Mouse (Mus musculus) intestine, embryonic 15.5 days (tissue): ENCODE measurements around the gene Tyk2. TPM values are rescaled to one million over a fixed set of nuclear protein-coding genes. Genes with fewer than 3 reads are reported as not detected.

ENCODE experiments used
- ATAC-seq: fragments of 200-750 bp; cut with Nextera tagmentation; 2 replicates; pipeline ENCODE4 v1.8.0; 2017; ENCODE audit warnings: moderate TSS enrichment, moderate library complexity
- H3K27ac ChIP-seq: fragments of 300-500 bp; sonication (generic); 2 replicates; pipeline ENCODE4 v1.5.1; 2015; ENCODE audit warnings: mild to moderate bottlenecking, inconsistent platforms
- H3K27me3 ChIP-seq: fragments of 300-500 bp; sonication (generic); replicated peaks from 2 replicates; pipeline ENCODE4 v1.6.1; 2015; ENCODE audit warnings: inconsistent platforms
- H3K36me3 ChIP-seq: fragments of 300-500 bp; sonication (generic); 2 replicates; pipeline ENCODE4 v1.6.1; 2015; ENCODE audit warnings: inconsistent platforms
- H3K4me1 ChIP-seq: fragments of 300-500 bp; sonication (generic); replicated peaks from 2 replicates; pipeline ENCODE4 v1.6.1; 2015; ENCODE audit warnings: inconsistent platforms
- H3K4me2 ChIP-seq: fragments of 300-500 bp; sonication (generic); replicated peaks from 2 replicates; pipeline ENCODE4 v1.6.1; 2015; ENCODE audit warnings: mild to moderate bottlenecking, inconsistent platforms
- H3K4me3 ChIP-seq: fragments of 300-500 bp; sonication (generic); replicated peaks from 2 replicates; pipeline ENCODE4 v1.5.1; 2015; ENCODE audit warnings: inconsistent platforms
- H3K9ac ChIP-seq: fragments of 300-500 bp; sonication (generic); 2 replicates; pipeline ENCODE4 v1.6.1; 2015; ENCODE audit warnings: inconsistent platforms
- H3K9me3 ChIP-seq: fragments of 300-500 bp; sonication (generic); 2 replicates; pipeline ENCODE4 v1.6.1; 2016; ENCODE audit warnings: inconsistent platforms
- WGBS: fragments of 180-500 bp; shearing (Covaris S2); methylation state at CpG from one replicate; pipeline ENCODE4 v1.1.7; 2015; 5-methylcytosine and 5-hydroxymethylcytosine counted together
- polyA plus RNA-seq: library from polyadenylated mRNA; unstranded; fragments of >200 nt; fragmentation: Nextera tagmentation; extraction: Ambion mirVana; gene quantifications from 2 replicates; pipeline ENCODE4 v1.2.1, GENCODE M21; 2015

Tyk2 gene
- polyA plus RNA-seq, 1 experiment from 2014 or later, result 13.6 TPM

DNA sequence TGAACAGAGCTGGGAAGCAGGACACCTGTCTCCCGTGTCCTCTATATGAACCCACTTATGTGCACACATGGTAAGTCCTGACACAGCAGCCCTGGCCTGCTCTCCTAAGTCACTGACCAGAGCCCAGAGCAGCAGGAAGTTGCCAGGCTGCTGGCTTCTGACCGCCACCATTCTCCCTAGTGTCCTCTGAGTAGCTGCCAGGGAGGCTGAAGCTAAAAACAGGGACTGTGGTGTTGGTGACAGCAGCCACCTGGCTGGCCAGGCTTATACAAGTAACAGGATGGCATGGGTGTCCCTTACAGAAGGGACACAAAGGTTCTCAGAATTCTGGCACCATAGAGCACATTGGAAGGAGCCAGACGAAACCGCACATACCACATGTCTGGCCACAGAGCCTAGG, 14.4 kb upstream of the Tyk2 start:
- Histone ChIP-seq H3K9ac (no peak overlapping the region), H3K36me3 (peaks cover 35% of the 10 kb centered on the region), H3K27me3 (no peaks in the 10 kb centered on the region), H3K9me3 (no peaks in the 10 kb centered on the region), H3K27ac (no peak overlapping the region), H3K4me1 (peaks cover 36% of the 10 kb centered on the region), H3K4me3 (no peak overlapping the region), H3K4me2 (no peak overlapping the region)
- WGBS, result 95% methylated on average over 4 of the region's 4 CpGs
- ATAC-seq, result no peak

DNA sequence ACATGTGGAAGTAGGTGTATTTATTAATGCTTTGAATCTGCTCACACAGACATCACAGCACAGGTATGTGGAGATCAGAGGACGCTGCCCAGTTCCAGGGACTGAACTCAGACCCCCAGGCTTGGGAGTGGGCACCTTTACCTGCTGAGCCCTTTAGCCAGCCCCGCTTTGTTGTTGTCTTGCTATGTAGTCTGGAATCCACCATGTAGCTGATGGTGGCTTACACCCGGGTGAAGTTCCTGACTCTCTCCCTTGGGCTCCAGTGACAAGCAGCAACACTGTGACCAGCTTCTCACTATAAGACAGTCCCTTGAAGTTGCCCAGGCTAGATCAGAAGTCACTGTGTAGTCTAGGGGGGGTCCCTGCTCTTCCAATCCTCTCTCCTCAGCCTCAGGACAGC, 13.3 kb upstream of the Tyk2 start:
- Histone ChIP-seq H3K9ac (no peak overlapping the region), H3K27me3 (no peaks in the 10 kb centered on the region), H3K4me3 (no peak overlapping the region), H3K4me1 (peaks cover 33% of the 10 kb centered on the region), H3K9me3 (no peaks in the 10 kb centered on the region), H3K36me3 (peaks cover 46% of the 10 kb centered on the region), H3K4me2 (no peak overlapping the region), H3K27ac (no peak overlapping the region)
- 90% methylated on average over 3 of the region's 3 CpGs for WGBS
- no peak for ATAC-seq

DNA sequence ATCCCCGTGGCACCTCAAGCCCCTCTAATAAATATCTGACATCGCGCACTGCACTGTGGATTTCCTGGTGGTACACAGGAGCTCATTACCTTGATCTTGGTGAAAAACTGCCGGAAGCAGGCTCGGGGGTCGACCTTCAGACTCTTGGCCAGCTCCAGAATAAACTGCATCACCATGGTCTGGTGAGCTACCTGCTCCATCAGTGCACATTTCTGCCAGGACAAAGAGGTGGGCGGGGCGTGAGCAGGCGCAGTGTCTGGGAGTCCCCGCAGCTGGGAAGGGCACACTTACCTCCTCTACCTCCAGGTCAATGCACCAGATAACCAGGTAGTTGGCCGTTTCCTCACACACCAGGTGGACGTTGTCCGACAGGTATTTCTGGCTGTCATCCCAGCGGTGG, 10.9 kb upstream of the Tyk2 start:
- peaks cover 61% of the 10 kb centered on the region for H3K36me3 ChIP-seq
- no peak for ATAC-seq
- H3K27ac ChIP-seq, result no peak overlapping the region
- 92% methylated on average over 14 of the region's 14 CpGs for WGBS
- H3K9ac ChIP-seq, result no peak overlapping the region
- H3K4me1 ChIP-seq, result peaks cover 10% of the 10 kb centered on the region
- no peak overlapping the region for H3K4me2 ChIP-seq
- H3K9me3 ChIP-seq, result no peaks in the 10 kb centered on the region
- no peak overlapping the region for H3K4me3 ChIP-seq
- no peaks in the 10 kb centered on the region for H3K27me3 ChIP-seq

DNA sequence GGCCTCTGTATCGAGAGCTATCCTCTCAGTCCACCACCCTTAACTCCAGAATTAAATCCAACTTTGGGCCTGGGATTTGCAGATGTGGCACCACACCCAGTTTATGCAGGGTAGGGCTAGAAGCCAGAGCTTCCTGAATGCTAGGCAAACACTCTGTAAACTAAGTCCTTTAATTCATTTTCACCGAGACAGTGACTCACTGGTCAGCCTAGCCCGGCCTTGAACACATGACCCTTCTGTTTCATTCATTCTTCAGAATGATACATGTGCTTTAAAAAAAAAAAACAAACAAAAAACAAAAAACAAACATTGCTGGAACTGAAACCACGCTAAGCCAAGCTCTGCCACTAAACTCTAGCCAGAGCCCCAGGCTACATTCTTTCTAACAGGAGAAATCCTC, 7.3 kb upstream of the Tyk2 start:
- Histone ChIP-seq H3K4me2 (no peak overlapping the region), H3K9ac (no peak overlapping the region)
- WGBS, result 74% methylated on average over 4 of the region's 4 CpGs

DNA sequence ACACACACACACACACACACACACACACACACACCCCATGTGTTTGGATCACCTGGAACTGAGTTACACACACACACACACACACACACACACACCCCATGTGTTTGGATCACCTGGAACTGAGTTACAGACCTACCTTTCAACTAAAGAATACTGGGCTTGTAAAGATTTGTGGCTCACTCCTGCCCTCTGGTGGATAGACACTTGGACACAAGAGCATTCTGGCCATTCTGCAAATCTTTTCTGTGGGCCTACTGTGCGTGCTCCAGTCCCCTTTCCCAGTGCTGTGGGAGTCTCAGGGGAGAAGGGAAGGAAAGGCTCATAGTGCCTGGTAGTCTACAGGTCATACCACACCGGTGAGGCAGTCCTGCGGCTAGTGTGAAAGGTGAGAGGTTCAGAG, 6.2 kb upstream of the Tyk2 start:
- no peaks in the 10 kb centered on the region for H3K9me3 ChIP-seq
- no peak overlapping the region for H3K27ac ChIP-seq
- H3K9ac ChIP-seq, result no peak overlapping the region
- 0 out of 2 replicates have a peak, but pooled peaks cover 2% of the 10 kb centered on the region for H3K4me1 ChIP-seq
- 50% methylated on average over 3 of the region's 3 CpGs for WGBS
- no peaks in the 10 kb centered on the region for H3K27me3 ChIP-seq
- H3K4me3 ChIP-seq, result no peak overlapping the region
- ATAC-seq, result peak; percentile 35
- H3K4me2 ChIP-seq, result no peak overlapping the region
- peaks cover 42% of the 10 kb centered on the region for H3K36me3 ChIP-seq

More for the DNA sequence above, 7.3 kb upstream of the Tyk2 start:
- 0 out of 2 replicates have a peak, but pooled peaks cover 2% of the 10 kb centered on the region for H3K4me1 ChIP-seq
- H3K4me3 ChIP-seq, result no peak overlapping the region
- peaks cover 51% of the 10 kb centered on the region for H3K36me3 ChIP-seq
- no peak overlapping the region for H3K27ac ChIP-seq
- ATAC-seq, result no peak
- no peaks in the 10 kb centered on the region for H3K27me3 ChIP-seq
- no peaks in the 10 kb centered on the region for H3K9me3 ChIP-seq

DNA sequence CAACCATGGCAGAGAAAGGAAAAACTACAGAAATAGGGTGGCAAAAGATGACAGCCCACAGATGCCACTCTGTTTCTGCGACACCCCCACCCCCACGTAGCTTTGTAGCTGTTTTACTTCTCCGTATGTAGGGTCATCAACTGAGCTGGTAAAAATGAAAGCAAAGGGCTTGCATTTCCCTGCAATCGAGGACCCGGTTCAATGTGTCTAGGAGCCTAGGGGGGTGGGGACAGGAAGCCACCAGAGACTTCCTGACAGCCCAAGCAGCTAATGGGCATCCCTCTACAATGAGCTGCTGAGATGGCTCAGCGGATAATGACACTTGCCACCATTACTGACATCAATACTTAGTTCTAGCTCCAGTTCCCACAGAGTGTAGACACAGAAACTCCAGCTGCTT, 5.4 kb upstream of the Tyk2 start:
- H3K36me3 ChIP-seq, result peaks cover 35% of the 10 kb centered on the region
- 0 out of 2 replicates have a peak, but pooled peaks cover 2% of the 10 kb centered on the region for H3K4me1 ChIP-seq
- no peaks in the 10 kb centered on the region for H3K9me3 ChIP-seq
- H3K27me3 ChIP-seq, result no peaks in the 10 kb centered on the region
- WGBS, result 83% methylated on average over 6 of the region's 6 CpGs
- no peak overlapping the region for H3K9ac ChIP-seq
- ATAC-seq, result no peak
- no peak overlapping the region for H3K4me3 ChIP-seq
- no peak overlapping the region for H3K27ac ChIP-seq
- H3K4me2 ChIP-seq, result no peak overlapping the region

DNA sequence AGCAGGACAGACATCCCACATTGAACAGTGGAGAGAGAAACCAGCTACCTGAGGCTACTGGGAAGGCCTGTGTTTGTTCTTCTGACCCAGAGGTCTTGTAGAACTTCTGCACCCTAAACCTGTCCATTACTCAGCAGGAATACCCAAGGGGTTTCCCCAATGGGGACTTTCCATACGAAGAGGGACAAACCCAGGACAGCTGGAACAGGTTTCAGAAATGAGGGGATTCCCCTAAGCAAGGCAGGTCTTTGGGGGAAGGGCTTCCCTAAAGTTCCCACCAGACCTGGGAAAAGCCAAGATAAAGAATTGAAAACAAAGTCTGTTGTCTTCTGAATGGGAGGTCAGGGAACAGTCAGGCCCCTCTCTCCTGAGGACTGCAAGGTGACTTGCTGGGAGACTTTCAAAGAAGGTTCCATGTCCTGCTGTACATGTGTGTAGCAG, 4.9 kb upstream of the Tyk2 start:
- Histone ChIP-seq H3K36me3 (peaks cover 31% of the 10 kb centered on the region), H3K27me3 (no peaks in the 10 kb centered on the region), H3K27ac (no peak overlapping the region), H3K9me3 (no peaks in the 10 kb centered on the region), H3K9ac (no peak overlapping the region), H3K4me1 (0 out of 2 replicates have a peak, but pooled peaks cover 2% of the 10 kb centered on the region), H3K4me3 (no peak overlapping the region), H3K4me2 (no peak overlapping the region)
- WGBS, result 58% methylated on average over 1 of the region's 1 CpGs
- no peak for ATAC-seq

DNA sequence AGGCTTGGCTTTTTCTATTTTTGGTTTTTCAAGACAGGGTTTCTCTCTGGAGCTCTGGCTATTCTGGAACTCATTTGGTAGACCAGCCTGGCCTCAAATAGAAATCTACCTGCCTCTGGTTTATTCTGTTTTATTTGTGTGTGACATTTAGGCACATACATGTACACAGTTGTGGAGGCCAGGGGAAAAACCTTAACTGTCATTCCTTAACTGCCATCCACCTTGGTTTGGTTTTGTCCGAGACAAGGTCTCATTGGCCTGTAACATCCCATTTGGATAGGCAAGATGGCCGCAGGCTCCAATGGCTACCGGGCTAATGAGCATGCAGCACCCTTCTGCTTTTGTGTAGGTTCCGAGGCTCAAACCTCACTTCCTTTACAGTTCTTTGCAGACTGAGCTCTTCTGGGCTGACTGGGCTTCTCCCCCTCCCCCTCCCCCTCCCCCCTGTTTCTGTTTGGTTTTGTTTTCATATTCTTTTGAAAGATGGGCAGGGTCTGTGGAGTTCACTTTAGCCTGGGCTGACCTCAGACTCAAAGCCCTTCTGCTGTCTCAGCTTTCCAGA, 4.4 kb upstream of the Tyk2 start:
- H3K27ac ChIP-seq, result no peak overlapping the region
- no peak overlapping the region for H3K4me3 ChIP-seq
- H3K9me3 ChIP-seq, result no peaks in the 10 kb centered on the region
- no peaks in the 10 kb centered on the region for H3K27me3 ChIP-seq
- H3K36me3 ChIP-seq, result peaks cover 25% of the 10 kb centered on the region
- H3K9ac ChIP-seq, result no peak overlapping the region
- WGBS, result 78% methylated on average over 4 of the region's 4 CpGs
- H3K4me2 ChIP-seq, result no peak overlapping the region
- ATAC-seq, result no peak
- H3K4me1 ChIP-seq, result peaks cover 4% of the 10 kb centered on the region; the same call in 1 of the 2 replicates

DNA sequence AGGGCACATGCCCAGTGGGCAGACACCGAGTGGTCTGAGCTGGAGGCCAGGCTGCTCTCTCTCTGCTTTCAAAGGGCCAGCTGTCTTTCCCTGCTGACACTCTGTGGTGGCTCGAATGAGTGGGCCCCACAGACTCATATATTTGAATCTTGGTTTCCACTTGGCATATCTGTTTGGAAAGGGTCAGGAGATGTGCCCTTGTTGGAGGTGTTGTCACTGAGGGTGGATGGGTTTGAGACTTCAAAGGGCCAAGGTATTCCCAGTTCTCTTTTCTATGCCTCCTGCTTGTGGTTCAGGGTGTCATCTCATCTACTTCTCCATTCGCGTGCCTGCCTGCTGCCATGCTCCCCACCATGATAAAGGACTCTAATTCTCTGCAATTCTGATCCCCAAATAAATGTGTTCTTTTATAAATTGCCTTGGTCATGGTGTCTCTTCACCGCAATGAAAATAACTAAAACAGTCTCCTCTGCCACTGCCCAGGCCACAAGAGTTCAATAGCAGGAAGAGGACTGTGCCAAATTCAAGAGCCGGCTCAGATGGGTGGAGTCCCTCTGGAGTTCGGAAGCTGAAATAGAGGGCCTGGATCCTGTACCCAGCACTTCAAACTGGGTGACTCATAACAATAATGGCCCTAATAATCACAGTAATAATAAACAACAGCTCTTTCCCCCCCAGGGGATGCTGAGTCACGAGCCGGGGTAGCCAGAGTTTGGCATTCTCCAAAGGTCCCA, 3.7 kb upstream of the Tyk2 start:
- 71% methylated on average over 9 of the region's 9 CpGs for WGBS
- H3K9me3 ChIP-seq, result no peaks in the 10 kb centered on the region
- no peak overlapping the region for H3K9ac ChIP-seq
- H3K27ac ChIP-seq, result no peak overlapping the region
- H3K4me2 ChIP-seq, result no peak overlapping the region
- H3K36me3 ChIP-seq, result peaks cover 19% of the 10 kb centered on the region
- peaks cover 8% of the 10 kb centered on the region; the same call in 1 of the 2 replicates for H3K4me1 ChIP-seq
- no peak overlapping the region for H3K4me3 ChIP-seq
- ATAC-seq, result no peak
- H3K27me3 ChIP-seq, result no peaks in the 10 kb centered on the region

DNA sequence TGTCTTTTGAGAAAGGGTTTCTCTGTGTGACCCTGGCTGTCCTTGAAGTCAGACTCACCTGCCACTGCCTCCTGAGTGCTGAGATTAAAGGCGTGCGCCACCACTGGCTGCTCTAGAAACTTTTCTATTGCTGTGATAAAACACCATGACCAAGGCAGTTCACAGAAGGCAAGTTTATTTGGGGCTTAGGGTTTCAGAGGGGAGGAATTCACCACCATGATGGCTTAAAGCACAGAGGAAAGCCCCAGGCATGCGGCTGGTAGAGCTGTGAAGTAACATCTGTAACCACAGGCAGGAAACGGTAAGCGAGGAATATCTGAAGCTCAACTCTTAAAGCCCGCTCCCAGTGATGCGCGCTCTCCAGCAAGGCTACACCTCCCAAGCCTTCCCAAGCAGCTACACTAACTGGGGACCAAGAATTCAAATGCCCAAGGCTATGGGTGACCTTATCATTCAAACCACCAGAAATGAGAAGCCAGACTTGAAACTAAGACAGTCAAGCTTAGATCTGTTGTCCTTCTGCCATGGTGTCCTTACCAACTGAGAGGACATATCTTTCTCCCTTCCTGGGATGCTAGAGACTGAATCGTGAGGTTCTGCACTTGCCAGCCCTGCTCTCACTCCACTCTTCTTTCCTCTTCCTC, 2.1 kb upstream of the Tyk2 start:
- Histone ChIP-seq H3K36me3 (0 out of 2 replicates have a peak, but pooled peaks cover 8% of the 10 kb centered on the region), H3K9me3 (no peaks in the 10 kb centered on the region), H3K4me2 (no peak overlapping the region), H3K27ac (no peak overlapping the region), H3K4me3 (no peak overlapping the region), H3K4me1 (peaks cover 8% of the 10 kb centered on the region; the same call in 1 of the 2 replicates), H3K9ac (no peak overlapping the region), H3K27me3 (no peaks in the 10 kb centered on the region)
- no peak for ATAC-seq
- 74% methylated on average over 9 of the region's 9 CpGs for WGBS

DNA sequence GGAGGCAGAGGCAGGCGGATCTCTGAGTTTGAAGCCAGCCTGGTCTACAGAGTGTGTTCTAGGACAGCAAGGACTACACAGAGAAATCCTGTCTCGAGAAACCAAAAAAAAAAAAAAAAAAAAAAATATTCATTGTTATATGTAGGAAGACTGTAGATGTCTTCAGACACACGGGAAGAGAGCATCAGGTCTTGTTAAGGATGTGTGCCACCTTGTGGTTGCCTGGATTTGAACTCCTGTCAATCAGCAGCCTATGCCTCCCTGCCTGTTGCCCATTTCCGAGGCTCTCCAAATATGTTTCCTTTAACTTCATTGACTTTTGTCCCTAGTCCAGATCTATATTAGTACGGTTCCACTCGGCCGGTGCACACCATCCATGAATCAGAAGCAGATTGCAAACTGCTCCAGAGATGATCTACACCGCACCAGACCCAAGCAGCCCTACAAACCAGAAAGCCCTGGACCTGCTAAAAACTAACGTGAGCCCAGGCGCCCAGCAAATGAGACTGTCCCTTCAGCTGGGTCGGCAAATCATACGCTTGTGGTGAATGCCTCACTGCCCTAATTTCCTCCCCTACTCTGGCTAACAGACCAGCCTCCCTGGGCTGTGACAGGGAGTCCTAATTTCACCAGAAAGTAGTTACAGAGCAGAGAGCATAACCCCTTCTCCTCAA, 1.2 kb upstream of the Tyk2 start:
- no peak overlapping the region for H3K9ac ChIP-seq
- no peaks in the 10 kb centered on the region for H3K27me3 ChIP-seq
- no peaks in the 10 kb centered on the region for H3K9me3 ChIP-seq
- 0 out of 2 replicates have a peak, but pooled peaks cover 3% of the 10 kb centered on the region for H3K36me3 ChIP-seq
- peaks cover 8% of the 10 kb centered on the region; the same call in 1 of the 2 replicates for H3K4me1 ChIP-seq
- WGBS, result 80% methylated on average over 12 of the region's 12 CpGs
- no peak for ATAC-seq
- no peak overlapping the region for H3K4me2 ChIP-seq
- H3K4me3 ChIP-seq, result no peak overlapping the region
- no peak overlapping the region for H3K27ac ChIP-seq

DNA sequence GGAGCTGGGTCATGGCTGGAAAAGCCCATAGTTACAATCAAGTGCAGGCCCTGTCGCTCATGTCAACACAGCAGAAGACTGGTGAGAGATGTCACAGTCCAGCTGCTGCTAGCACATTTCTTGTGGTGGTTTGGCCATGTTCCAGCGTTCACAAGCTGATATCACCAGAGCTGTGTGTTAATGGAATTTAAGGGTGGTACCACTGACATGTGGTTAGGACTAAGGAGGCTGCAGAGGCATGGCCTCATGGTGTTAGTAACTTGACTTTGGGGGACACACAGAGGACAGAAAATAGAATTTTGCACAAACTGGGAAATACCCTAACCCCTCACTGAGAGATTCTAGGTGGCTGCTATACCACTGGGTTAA, 4.8 kb downstream of the Tyk2 start:
- no peak overlapping the region for H3K4me3 ChIP-seq
- no peak overlapping the region for H3K4me2 ChIP-seq
- no peak overlapping the region for H3K9ac ChIP-seq
- no peaks in the 10 kb centered on the region for H3K27me3 ChIP-seq
- H3K9me3 ChIP-seq, result no peaks in the 10 kb centered on the region
- H3K4me1 ChIP-seq, result peaks cover 6% of the 10 kb centered on the region; the same call in 1 of the 2 replicates
- ATAC-seq, result no peak
- 81% methylated on average over 2 of the region's 2 CpGs for WGBS
- H3K36me3 ChIP-seq, result peaks cover 9% of the 10 kb centered on the region; the same call in 1 of the 2 replicates
- no peak overlapping the region for H3K27ac ChIP-seq
